Mouse (Mus musculus) thymus, postnatal 14 days (tissue): ENCODE measurements around the gene Orai3.
A peak's percentile ranks its signal among the peaks of the same experiment; 100 is the strongest.
"Not testable (repeated sequence)": the region's sequence is repeated elsewhere in the genome, so short reads cannot be mapped to it uniquely, and the experiment has no call there.

Experiments used
- DNase-seq: peaks from one replicate; pipeline ENCODE4 v3.0.0; 2021

Gene Orai3

GRCm38 (mm10) chr7:127769651-127770038, at the start of gene Orai3:
Gene Orai3, plus strand, starts transcription at chr7:127769815.
- DNase-seq, result peak; percentile 66

- no peak for DNase-seq
These were observed 44.1 kb upstream of the Orai3 start for GRCm38 (mm10) chr7:127725490-127725889.

GRCm38 (mm10) chr7:127725924-127726323, 43.7 kb upstream of the Orai3 start:
- DNase-seq, result no peak

GRCm38 (mm10) chr7:127727898-127728297, 41.7 kb upstream of the Orai3 start:
- DNase-seq, result no peak

- no peak for DNase-seq
These were observed 39.4 kb upstream of the Orai3 start for GRCm38 (mm10) chr7:127730170-127730569.

- DNase-seq, result not testable (repeated sequence)
These were observed 37.5 kb upstream of the Orai3 start, which contains the start of gene Ctf2 for GRCm38 (mm10) chr7:127732066-127732465. Gene Ctf2, minus strand, starts transcription at chr7:127732166.

GRCm38 (mm10) chr7:127744366-127745045, 25.1 kb upstream of the Orai3 start, which contains the start of gene Fbxl19:
Gene Fbxl19, plus strand, starts transcription at chr7:127744543.
- peak; percentile 83 for DNase-seq

GRCm38 (mm10) chr7:127745251-127745651, 24.4 kb upstream of the Orai3 start:
- peak; percentile 91 for DNase-seq

GRCm38 (mm10) chr7:127745652-127746493, 23.7 kb upstream of the Orai3 start:
- peak; percentile 73 for DNase-seq

GRCm38 (mm10) chr7:127746494-127747491, 22.8 kb upstream of the Orai3 start:
- DNase-seq, result peak; percentile 63

- no peak for DNase-seq
These were observed 21.9 kb upstream of the Orai3 start for GRCm38 (mm10) chr7:127747559-127748234.

- DNase-seq, result no peak
These were observed 21.4 kb upstream of the Orai3 start for GRCm38 (mm10) chr7:127748235-127748560.

- DNase-seq, result no peak
These were observed 19.2 kb upstream of the Orai3 start for GRCm38 (mm10) chr7:127750131-127751127.

GRCm38 (mm10) chr7:127751619-127752018, 18.0 kb upstream of the Orai3 start:
- DNase-seq, result no peak

GRCm38 (mm10) chr7:127752069-127752468, 17.5 kb upstream of the Orai3 start:
- DNase-seq, result no peak

GRCm38 (mm10) chr7:127753158-127753557, 16.5 kb upstream of the Orai3 start:
- no peak for DNase-seq

GRCm38 (mm10) chr7:127753741-127754140, 15.9 kb upstream of the Orai3 start:
- no peak for DNase-seq

GRCm38 (mm10) chr7:127759716-127760115, 9.9 kb upstream of the Orai3 start:
- DNase-seq, result no peak

GRCm38 (mm10) chr7:127760478-127760877, 9.1 kb upstream of the Orai3 start:
- no peak for DNase-seq

- DNase-seq, result peak; percentile 66
These were observed 8.6 kb upstream of the Orai3 start for GRCm38 (mm10) chr7:127761026-127761425.

GRCm38 (mm10) chr7:127763642-127764041, 6.0 kb upstream of the Orai3 start:
- no peak for DNase-seq
